Mouse (Mus musculus) gastrocnemius, adult 2 months (tissue): Measurements from ENCODE around the gene Stxbp5. TPM values are rescaled to one million over a fixed set of nuclear protein-coding genes. Genes with fewer than 3 reads are reported as not detected.

Experiments used
- DNase-seq: peaks from one replicate; pipeline ENCODE4 v3.0.0; 2022
- H3K27ac ChIP-seq: fragments of 200-600 bp; 2 replicates; pipeline ENCODE4 v1.8.1; 2022; ENCODE audit warnings: mild to moderate bottlenecking
- H3K4me3 ChIP-seq: fragments of 200-600 bp; 2 replicates; pipeline ENCODE4 v1.8.1; 2022; ENCODE audit warnings: mild to moderate bottlenecking, moderate library complexity
- CTCF ChIP-seq: fragments of 200-600 bp; IDR thresholded peaks from 2 replicates; pipeline ENCODE4 v1.8.1; 2022; ENCODE audit warnings: antibody characterized with exemption, mild to moderate bottlenecking, moderate library complexity
- intact Hi-C: fragments of 180-260 bp; cut with DNase I; formaldehyde crosslinking; loops from one replicate; pipeline ENCODE4 v1.15.1; 2025
- total RNA-seq, 2 experiments: library from RNA; stranded (reverse); gene quantifications; 2 replicates each; pipeline ENCODE4 v1.2.3; 2021

The Stxbp5 gene
- total RNA-seq, 2 experiments from 2014 or later = 10.7 to 11.4 TPM

DNA sequence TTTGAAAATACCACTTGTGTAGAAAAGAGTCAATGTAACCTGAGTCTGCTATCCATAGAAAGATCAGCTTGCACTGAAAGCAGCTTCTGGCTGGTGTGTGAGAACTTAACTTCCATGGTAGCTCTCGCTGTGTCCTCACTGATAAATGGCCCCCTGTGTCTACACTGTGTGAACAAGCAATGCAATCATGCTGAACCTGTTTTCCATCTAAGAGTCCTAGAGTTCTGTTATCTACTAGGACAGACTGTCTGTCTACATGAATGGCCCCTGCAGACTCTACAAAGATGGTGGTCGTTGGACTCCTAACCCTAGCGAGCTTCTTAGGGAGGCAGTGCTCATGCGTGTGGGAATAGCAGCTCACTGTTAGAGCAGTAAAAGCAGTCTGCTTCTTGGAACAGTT lies 65.9 kb downstream of the Stxbp5 start:
- intact Hi-C loops = no loop called here
- no peak for DNase-seq
- no peak for TF ChIP-seq CTCF
- H3K27ac ChIP-seq = no peak overlapping the region
- no peak overlapping the region for H3K4me3 ChIP-seq

DNA sequence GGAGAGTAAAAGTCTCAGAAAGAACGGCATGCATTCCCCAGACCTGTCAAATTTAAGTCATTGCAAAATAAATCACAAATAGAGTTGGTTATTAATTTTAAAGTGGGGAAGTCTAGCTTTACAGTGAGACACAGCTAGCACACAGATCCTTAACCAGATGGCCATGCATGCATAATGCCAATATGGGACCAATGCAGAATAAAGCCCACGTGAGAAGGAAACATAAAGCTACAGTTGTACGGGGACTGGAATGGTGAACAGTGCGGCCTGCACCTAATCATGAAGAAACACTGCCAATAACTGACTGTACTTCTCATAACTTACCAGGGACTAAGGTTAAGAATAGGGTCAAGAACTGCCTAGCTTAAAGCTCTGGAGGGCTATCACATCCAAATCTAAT lies 67.9 kb downstream of the Stxbp5 start:
- intact Hi-C loops = no loop called here
- no peak for DNase-seq
- no peak for TF ChIP-seq CTCF
- no peak overlapping the region for H3K4me3 ChIP-seq
- no peak overlapping the region for H3K27ac ChIP-seq

DNA sequence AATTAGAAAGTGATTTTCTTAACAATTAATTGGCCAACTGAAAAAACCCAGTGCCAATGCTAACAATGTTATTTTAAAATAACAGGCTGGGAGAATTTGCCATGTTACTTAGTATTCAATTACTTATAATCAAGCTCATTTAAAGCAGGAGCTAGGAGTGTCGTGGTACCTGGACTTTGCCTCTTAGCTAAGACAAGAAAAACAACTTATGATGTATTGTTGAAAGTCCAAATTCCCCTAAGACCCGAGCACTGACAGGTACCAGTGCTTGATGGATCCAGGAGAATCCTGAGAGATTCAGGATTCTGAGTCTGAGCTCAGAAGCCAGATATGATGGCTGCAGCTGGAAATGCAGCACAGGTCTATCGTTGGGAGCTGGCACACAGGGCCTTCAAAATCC lies 71.1 kb downstream of the Stxbp5 start:
- no peak for TF ChIP-seq CTCF
- H3K4me3 ChIP-seq = no peak overlapping the region
- intact Hi-C loops = loop anchor here (10.0 kb wide), 1 partner anchor 725 kb away; the partner anchor contains the start of gene Rab32
- no peak for DNase-seq
- no peak overlapping the region for H3K27ac ChIP-seq

- intact Hi-C loops = loop anchor here (10.0 kb wide), 1 partner anchor 734 kb away; the partner anchor contains the start of gene Rab32
- H3K27ac ChIP-seq = no peak overlapping the region
- peak; percentile 50; the same call in 1 of the 2 replicates for TF ChIP-seq CTCF
- no peak for DNase-seq
- no peak overlapping the region for H3K4me3 ChIP-seq
Measured at GRCm38 (mm10) chr10:9821299-9821698, 79.6 kb downstream of the Stxbp5 start.

DNA sequence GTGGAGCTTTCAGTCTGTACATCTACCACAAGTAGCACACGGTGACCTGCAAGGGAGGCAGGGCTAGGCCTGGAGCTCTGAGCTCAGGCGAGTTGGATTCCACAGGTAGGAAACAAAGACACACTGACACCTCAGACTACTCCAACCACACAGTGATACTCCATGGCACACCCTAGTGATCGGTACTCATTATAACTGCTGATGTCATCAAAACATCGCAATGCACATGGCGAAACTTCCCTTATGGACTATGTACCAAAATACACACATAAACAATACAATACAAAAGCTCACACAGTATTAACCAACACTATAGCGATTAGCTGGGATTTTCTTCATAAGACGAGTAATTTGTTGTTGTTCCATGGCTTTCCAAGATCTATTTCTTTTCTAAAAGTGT lies 82.3 kb downstream of the Stxbp5 start:
- intact Hi-C loops = no loop called here
- H3K27ac ChIP-seq = no peak overlapping the region
- no peak for DNase-seq
- H3K4me3 ChIP-seq = no peak overlapping the region
- no peak for TF ChIP-seq CTCF

GRCm38 (mm10) chr10:9813926-9814325 lies 87.0 kb downstream of the Stxbp5 start:
- peak; percentile 52 for TF ChIP-seq CTCF
- Histone ChIP-seq H3K4me3 (no peak overlapping the region), H3K27ac (no peak overlapping the region)
- no peak for DNase-seq
- intact Hi-C loops = loop anchor here (5.0 kb wide), 1 partner anchor 503 kb away; no protein-coding TSS in a partner anchor

DNA sequence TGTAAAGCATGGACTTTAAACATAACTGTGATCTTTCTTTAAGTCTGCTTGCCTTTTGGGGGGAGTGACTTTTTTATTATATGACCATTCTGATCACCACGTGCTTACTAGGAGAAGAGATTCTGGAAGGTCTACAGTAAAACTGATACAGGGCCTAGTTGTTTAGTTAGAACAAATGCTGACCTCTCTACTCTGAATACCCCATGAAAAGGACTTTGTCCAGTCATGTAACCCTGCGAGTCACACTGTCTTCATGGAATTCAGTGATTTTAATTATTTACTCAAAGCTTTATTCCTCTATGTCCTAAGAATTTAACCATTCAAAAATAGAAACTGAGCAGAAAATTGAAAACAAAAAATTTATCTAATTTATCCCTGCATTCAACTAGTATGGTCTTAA lies 93.3 kb downstream of the Stxbp5 start:
- intact Hi-C loops = no loop called here
- DNase-seq = no peak
- TF ChIP-seq CTCF = no peak
- H3K4me3 ChIP-seq = no peak overlapping the region
- H3K27ac ChIP-seq = no peak overlapping the region

DNA sequence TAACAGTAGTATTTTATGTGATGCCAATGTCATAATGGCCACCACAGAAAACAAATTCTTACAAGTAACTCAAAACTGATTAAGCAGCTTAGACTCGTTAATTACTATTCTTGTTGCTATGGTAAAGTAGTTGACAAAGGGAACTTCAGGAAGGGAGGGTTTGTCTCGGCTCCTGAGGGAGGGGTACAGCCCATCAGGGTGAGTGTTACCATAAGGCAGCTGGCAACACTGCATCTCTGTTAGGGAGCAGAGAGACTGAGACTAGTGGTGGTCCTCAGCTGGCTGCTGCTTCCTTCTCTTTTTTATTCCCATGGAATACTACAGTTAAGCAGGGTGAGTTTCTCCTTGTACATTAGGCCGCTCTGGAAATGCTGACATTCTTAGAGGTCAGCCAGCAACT lies 95.5 kb downstream of the Stxbp5 start:
- no peak for TF ChIP-seq CTCF
- Histone ChIP-seq H3K27ac (peak overlapping the region; percentile 16; the same call in 1 of the 2 replicates), H3K4me3 (no peak overlapping the region)
- no peak for DNase-seq
- intact Hi-C loops = no loop called here

GRCm38 (mm10) chr10:9803126-9803525 lies 97.8 kb downstream of the Stxbp5 start:
- TF ChIP-seq CTCF = no peak
- no peak for DNase-seq
- intact Hi-C loops = no loop called here
- Histone ChIP-seq H3K4me3 (no peak overlapping the region), H3K27ac (no peak overlapping the region)

GRCm38 (mm10) chr10:9801571-9801970 lies 99.3 kb downstream of the Stxbp5 start:
- Histone ChIP-seq H3K4me3 (no peak overlapping the region), H3K27ac (no peak overlapping the region)
- no peak for DNase-seq
- intact Hi-C loops = no loop called here
- TF ChIP-seq CTCF = no peak

DNA sequence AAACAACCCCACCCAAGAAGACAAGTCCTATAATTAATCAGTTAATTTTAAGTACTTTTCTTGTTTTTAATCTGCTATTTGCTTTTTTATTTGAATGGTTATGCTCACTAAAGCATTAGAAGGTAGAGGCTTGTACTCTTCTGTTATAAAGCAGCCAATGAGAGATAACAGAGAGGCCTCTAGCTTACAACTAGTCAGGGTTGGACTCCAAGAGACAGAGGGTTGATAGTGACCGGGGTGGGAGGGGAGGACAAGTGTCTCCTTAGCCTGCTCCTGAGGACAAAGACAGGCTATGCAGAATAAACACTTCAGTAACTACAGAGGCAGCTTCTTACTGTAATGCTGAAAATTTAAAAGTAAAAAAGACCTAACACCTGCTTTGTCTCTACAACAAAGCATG lies 101.8 kb downstream of the Stxbp5 start:
- intact Hi-C loops = no loop called here
- DNase-seq = no peak
- H3K4me3 ChIP-seq = no peak overlapping the region
- no peak for TF ChIP-seq CTCF
- H3K27ac ChIP-seq = no peak overlapping the region

- intact Hi-C loops = no loop called here
- no peak for DNase-seq
- no peak overlapping the region for H3K27ac ChIP-seq
- peak; percentile 44 for TF ChIP-seq CTCF
- H3K4me3 ChIP-seq = no peak overlapping the region
Measured at GRCm38 (mm10) chr10:9796429-9796828, 104.5 kb downstream of the Stxbp5 start.

GRCm38 (mm10) chr10:9794429-9794828 lies 106.5 kb downstream of the Stxbp5 start:
- TF ChIP-seq CTCF = no peak
- no peak overlapping the region for H3K4me3 ChIP-seq
- no peak for DNase-seq
- intact Hi-C loops = no loop called here
- no peak overlapping the region for H3K27ac ChIP-seq

DNA sequence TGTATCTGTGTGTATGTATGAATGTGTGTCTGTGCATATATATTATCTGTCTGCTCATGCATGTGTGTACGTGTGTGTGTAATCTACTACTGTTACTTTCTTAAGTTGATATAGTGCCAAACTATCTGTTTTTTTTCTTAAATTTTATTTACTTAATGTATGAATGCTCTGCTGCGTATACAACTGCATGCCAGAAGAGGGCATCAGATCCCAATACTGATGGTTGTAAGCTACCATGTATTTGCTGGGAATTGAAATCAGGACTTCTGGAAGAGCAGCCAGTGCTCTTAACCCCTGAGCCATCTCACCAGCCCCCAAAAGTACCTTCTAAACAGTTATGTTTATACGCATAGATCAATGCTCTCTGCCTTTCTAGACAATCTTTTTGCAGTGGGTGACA lies 109.9 kb downstream of the Stxbp5 start:
- H3K27ac ChIP-seq = no peak overlapping the region
- no peak for DNase-seq
- no peak overlapping the region for H3K4me3 ChIP-seq
- intact Hi-C loops = no loop called here
- TF ChIP-seq CTCF = peak; percentile 32; the same call in 1 of the 2 replicates
